Mouse (Mus musculus): ENCODE measurements at regions not wholly inside any gene's neighbourhood (a gene's known extent, or its start where the extent isn't known, plus 50 kb on each side); places are given as distances from the start of the nearest gene placed in this dataset.

DNA sequence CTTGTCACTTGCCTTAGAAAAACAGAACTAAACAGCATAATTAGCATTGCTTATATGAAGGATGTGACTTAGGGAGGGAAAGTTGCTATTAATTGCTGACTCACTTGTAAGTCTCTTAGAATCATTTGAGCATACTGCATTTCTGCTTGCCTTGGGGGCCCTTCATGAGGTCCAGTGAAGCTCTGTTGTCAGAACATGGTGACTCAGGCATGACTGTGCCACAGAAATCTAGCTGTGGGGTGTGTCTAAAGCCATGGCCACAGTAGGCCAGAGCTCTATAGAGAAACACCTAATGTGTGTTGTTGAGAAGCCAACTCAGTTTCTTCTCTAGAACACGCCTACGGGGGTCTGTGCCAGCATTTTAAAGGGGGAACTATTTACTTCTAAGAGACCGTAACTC, 153.2 kb upstream of the Pard3b start:
- Histone ChIP-seq H3K4me1 (replicated peaks) (no peaks in the 10 kb centered on the region), H3K4me2 (no peak overlapping the region), H3K9me3 (no peaks in the 10 kb centered on the region), H3K27me3 (no peaks in the 10 kb centered on the region), H3K27ac (replicated peaks) (no peak overlapping the region), H3K4me3 (no peak overlapping the region), H3K36me3 (no peaks in the 10 kb centered on the region), H3K9ac (no peak overlapping the region)
- no peak for ATAC-seq (ENCODE audit: low FRiP score, low read depth)
- WGBS, result 94% methylated on average over 3 of the region's 3 CpGs

DNA sequence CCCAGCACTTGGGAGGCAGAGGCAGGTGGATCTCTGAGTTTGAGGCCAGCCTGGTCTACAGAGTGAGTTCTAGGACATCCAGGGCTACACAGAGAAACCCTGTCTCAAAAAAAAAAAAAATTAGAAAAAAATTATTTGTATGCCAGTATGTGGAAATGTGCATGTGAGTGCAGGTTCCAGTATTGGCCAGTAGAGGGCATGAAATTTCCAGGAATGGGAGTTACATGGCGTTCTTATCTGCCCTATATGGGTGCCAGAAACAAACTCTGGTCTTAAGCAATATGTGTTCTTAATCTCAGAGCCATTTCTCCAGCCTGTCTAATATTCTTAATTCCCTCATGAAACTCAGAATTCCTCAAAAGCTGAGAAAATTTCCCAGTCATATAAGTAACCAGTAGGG, 113.7 kb upstream of the Pard3b start:
- H3K27me3 ChIP-seq, result no peaks in the 10 kb centered on the region
- no peak overlapping the region for H3K4me3 ChIP-seq
- WGBS, result 91% methylated on average over 1 of the region's 1 CpGs
- ATAC-seq (ENCODE audit: low FRiP score, low read depth), result no peak
- no peaks in the 10 kb centered on the region for H3K36me3 ChIP-seq
- no peak overlapping the region for H3K9ac ChIP-seq
- no peak overlapping the region for H3K27ac ChIP-seq (replicated peaks)
- H3K4me1 ChIP-seq (replicated peaks), result no peaks in the 10 kb centered on the region
- no peak overlapping the region for H3K4me2 ChIP-seq
- H3K9me3 ChIP-seq, result no peaks in the 10 kb centered on the region

DNA sequence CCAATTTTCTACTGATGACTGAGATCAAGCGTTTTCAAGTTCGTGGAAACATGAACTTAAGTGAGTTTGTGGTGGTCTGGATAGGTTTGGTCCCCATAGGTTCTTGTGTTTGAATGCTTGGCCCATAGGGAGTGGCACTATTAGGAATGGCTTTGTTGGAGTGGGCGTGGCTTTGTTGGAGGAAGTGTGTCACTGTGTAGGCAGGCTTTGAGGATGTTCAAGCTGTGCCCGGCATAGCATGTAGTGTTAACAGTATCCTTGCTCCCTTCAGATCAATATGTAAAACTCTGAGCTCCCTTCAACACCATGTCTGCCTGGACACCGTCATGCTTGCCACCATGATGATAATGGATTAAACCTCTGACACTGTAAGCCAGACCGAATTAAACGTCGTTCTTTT, 112.7 kb upstream of the Pard3b start:
- Histone ChIP-seq H3K36me3 (no peaks in the 10 kb centered on the region), H3K27me3 (no peaks in the 10 kb centered on the region), H3K9me3 (no peaks in the 10 kb centered on the region), H3K27ac (replicated peaks) (no peak overlapping the region), H3K4me3 (no peak overlapping the region), H3K4me2 (no peak overlapping the region), H3K9ac (no peak overlapping the region), H3K4me1 (replicated peaks) (no peaks in the 10 kb centered on the region)
- no peak for ATAC-seq (ENCODE audit: low FRiP score, low read depth)
- 87% methylated on average over 8 of the region's 8 CpGs for WGBS

DNA sequence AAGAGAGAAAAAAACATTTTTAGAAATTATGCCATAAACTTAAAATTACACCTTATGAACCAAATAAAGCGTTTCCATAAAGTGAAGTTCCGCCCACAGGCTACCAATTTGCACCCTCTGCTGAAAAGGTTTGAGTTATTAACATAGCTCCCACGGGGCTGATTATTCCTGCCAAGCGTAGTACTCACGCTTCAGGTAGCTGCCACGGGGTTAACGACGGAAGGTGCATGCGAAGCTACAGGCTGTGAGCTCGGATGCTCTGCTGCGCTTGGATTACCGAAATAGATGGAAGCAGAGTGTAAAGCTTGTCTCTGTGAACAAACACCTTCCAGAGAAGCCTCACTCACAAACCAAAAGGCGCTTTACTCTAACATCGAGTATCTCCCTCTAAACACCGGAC, 109.9 kb upstream of the Pard3b start:
- no peak overlapping the region for H3K27ac ChIP-seq (replicated peaks)
- no peaks in the 10 kb centered on the region for H3K36me3 ChIP-seq
- no peaks in the 10 kb centered on the region for H3K27me3 ChIP-seq
- no peak overlapping the region for H3K4me3 ChIP-seq
- no peaks in the 10 kb centered on the region for H3K9me3 ChIP-seq
- no peak overlapping the region for H3K9ac ChIP-seq
- 69% methylated on average over 15 of the region's 15 CpGs for WGBS
- H3K4me2 ChIP-seq, result no peak overlapping the region
- H3K4me1 ChIP-seq (replicated peaks), result peaks cover 10% of the 10 kb centered on the region
- no peak for ATAC-seq (ENCODE audit: low FRiP score, low read depth)

DNA sequence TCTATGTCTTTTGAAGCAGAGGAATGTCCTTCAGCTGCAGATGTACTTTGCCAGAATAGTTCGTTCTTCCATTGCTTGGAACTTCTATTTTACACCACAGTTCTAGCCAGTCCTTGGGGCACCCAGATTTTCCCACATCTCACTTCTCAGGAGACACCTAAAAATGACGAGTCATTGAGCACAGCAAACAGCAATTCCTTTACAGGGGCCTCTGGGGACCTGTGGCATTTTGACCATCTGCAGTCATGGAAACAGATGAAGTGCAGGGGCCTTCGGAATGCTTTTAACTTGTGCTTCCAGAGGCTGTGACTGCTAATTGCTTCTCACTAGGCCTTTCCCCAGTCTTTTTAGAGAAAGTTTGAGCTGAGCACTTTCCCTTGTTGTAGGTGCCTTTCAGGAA, 108.5 kb upstream of the Pard3b start:
- Histone ChIP-seq H3K9me3 (no peaks in the 10 kb centered on the region), H3K27me3 (no peaks in the 10 kb centered on the region), H3K27ac (replicated peaks) (0 out of 2 replicates have a peak overlapping the region, but pooled peaks have one; percentile 21), H3K36me3 (no peaks in the 10 kb centered on the region), H3K4me1 (replicated peaks) (peaks cover 10% of the 10 kb centered on the region), H3K9ac (no peak overlapping the region), H3K4me2 (no peak overlapping the region), H3K4me3 (no peak overlapping the region)
- ATAC-seq (ENCODE audit: low FRiP score, low read depth), result no peak
- WGBS, result 10% methylated on average over 3 of the region's 3 CpGs

DNA sequence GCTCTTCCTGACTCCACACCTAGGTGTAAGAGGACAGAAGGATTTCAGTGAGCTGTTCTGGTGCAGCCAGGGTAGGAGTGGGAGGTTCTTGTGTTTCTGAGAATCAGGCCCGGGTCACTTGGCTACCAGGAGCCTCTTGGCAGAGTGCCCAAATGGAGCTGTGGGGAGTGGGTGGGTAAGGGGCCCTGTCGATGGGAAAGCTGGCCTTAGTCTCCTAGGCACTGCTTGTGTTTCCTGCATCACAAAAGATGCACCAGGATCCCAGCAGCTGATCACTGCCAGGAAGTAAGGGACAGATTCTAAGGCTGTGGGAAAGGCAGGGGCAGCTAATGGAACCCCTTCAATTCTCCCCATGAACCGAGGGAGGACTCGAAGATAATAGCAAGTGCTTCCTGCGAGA, 107.1 kb upstream of the Pard3b start:
- H3K4me2 ChIP-seq, result no peak overlapping the region
- H3K27me3 ChIP-seq, result no peaks in the 10 kb centered on the region
- no peaks in the 10 kb centered on the region for H3K9me3 ChIP-seq
- no peaks in the 10 kb centered on the region for H3K36me3 ChIP-seq
- ATAC-seq (ENCODE audit: low FRiP score, low read depth), result peak; percentile 88
- 19% methylated on average over 5 of the region's 5 CpGs for WGBS
- no peak overlapping the region for H3K4me3 ChIP-seq
- H3K9ac ChIP-seq, result no peak overlapping the region
- H3K4me1 ChIP-seq (replicated peaks), result peaks cover 10% of the 10 kb centered on the region
- H3K27ac ChIP-seq (replicated peaks), result peak overlapping the region; percentile 61

DNA sequence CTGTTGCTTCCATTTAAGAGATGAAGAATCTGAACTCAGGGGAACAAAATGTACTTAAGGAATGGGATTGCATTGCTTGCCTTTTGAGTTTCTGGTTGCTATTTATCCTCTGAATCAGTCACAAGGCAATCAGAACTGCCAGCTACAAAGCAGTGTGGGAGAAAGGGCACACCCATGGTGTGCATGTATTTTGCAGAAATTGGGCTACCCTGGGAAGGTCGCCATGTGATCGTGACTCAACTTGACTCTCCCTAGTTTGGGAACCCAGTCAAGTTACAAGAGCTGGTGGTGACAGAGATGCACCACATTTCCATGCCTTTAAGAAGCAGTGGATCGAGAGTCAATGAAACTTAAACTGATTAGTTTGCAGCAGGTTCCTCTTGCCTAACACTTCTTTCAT, 98.5 kb upstream of the Pard3b start:
- no peak for ATAC-seq (ENCODE audit: low FRiP score, low read depth)

DNA sequence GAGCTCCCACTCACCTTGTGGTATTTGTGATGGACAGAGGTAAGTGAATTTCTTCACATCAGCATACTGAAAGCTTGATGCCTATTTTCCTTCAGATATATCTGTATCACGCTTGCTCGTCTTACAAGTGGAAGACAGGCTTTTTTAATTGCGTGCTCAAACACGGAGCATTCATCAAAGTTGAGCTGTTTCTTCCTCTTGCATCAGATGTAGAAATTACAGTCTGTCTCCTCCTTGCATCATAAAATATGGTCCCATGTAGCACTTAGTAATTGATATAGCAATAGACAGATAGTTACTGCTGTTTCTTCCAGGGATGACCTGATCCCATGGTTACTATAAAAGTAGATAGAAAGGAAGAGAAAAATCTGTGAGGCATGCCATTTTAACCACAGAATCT, 97.5 kb upstream of the Pard3b start:
- WGBS, result 83% methylated on average over 4 of the region's 4 CpGs
- no peak overlapping the region for H3K9ac ChIP-seq
- no peaks in the 10 kb centered on the region for H3K36me3 ChIP-seq
- no peak overlapping the region for H3K4me3 ChIP-seq
- H3K27me3 ChIP-seq, result no peaks in the 10 kb centered on the region
- no peaks in the 10 kb centered on the region for H3K4me1 ChIP-seq (replicated peaks)
- H3K4me2 ChIP-seq, result no peak overlapping the region
- H3K9me3 ChIP-seq, result no peaks in the 10 kb centered on the region
- no peak overlapping the region for H3K27ac ChIP-seq (replicated peaks)
- ATAC-seq (ENCODE audit: low FRiP score, low read depth), result no peak

More for the DNA sequence above, 98.5 kb upstream of the Pard3b start:
- Histone ChIP-seq H3K4me2 (no peak overlapping the region), H3K27ac (replicated peaks) (no peak overlapping the region), H3K4me3 (no peak overlapping the region), H3K27me3 (no peaks in the 10 kb centered on the region), H3K9me3 (no peaks in the 10 kb centered on the region), H3K9ac (no peak overlapping the region), H3K4me1 (replicated peaks) (no peaks in the 10 kb centered on the region), H3K36me3 (no peaks in the 10 kb centered on the region)
- WGBS, result 85% methylated on average over 3 of the region's 3 CpGs

DNA sequence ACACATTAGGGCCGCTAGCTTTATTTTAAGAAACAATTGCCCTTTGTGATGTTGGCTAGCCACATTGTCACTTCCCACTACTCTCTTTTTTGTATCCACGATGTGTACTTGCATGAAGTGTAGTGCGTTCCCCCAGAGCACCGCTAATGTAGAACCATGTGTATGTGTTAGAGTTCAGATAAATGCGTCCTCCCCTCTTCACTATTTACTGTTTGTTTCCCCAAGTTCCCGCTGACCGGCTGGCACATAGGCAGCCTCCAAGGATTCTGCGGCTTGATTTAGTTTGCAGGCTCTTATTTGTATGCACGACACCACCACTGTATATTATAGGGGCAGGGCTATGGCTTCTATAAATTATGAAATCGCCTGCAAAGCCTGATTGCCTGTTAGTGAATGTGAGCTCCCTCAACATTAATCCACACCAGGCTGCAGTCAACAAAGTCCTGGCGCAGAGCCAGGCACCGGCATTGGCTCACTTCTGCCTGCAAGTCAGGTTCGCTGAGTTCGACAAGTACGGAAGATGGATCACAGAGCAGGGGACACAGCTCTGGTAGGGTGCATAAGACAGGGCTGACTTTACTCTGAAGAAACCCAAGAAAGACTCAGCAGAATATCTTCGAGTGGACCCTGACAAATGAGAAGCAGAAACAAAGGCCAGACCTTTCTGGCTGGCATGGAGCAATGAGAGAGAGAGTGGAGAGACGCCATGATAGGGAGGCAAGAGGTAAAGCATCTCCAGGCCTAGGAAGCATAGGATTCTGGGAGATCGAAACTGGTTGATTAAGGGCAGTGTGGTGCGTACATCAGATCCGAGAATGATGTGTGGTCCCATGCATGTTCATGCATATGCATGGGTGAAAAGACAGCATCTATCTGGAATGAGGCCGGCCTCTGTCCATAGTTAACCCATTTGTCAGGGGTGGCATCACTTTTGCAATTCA, 85.8 kb upstream of the Pard3b start:
- ATAC-seq (ENCODE audit: low FRiP score, low read depth), result peak; percentile 79

DNA sequence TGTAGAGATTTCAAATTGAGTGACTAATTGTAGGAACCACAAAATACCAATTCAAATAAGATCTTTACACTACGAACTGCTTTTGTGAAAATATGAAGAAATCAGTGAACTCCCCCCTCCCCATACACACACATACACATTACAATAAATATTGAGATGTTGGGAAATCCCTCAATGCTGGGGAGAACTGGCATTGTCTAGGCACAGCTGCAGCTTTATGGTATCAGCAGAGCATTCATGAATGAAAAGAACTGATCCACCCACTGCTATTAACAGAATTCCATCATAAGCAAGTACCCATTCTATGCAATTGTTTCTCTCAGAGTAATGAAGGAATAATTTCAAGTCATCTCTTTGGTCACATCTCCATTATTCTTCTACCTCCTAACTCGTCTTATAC, 79.1 kb upstream of the Pard3b start:
- ATAC-seq (ENCODE audit: low FRiP score, low read depth), result no peak

More for the DNA sequence above, 85.8 kb upstream of the Pard3b start:
- Histone ChIP-seq H3K4me2 (peak overlapping the region; percentile 15; the same call in 1 of the 2 replicates), H3K9me3 (no peaks in the 10 kb centered on the region), H3K27me3 (no peaks in the 10 kb centered on the region), H3K4me3 (no peak overlapping the region), H3K27ac (replicated peaks) (peak overlapping the region; percentile 46), H3K36me3 (no peaks in the 10 kb centered on the region), H3K9ac (no peak overlapping the region), H3K4me1 (replicated peaks) (peaks cover 4% of the 10 kb centered on the region)
- 45% methylated on average over 21 of the region's 21 CpGs for WGBS

DNA sequence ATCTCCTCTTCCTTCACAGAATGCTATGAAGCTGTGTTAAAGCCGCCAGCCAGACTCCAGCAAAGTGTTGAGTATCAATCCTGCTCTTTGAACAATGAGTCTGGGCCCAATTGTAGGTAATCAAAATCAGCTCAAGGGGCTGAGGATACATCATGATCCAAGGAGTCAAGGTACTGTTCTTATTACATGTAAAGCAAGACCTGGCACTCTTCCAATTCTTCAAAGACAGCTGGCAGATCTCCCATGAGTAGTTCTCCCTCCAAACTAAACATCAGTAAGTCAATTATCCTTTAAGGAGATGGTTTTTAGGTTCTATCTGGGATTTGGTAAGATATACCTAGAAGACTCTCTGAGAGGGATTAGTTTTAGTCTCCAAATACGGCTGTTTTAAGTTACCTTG, 76.5 kb upstream of the Pard3b start:
- 88% methylated on average over 2 of the region's 2 CpGs for WGBS
- Histone ChIP-seq H3K27ac (replicated peaks) (no peak overlapping the region), H3K36me3 (no peaks in the 10 kb centered on the region), H3K9ac (no peak overlapping the region), H3K4me2 (no peak overlapping the region), H3K27me3 (no peaks in the 10 kb centered on the region), H3K4me1 (replicated peaks) (no peaks in the 10 kb centered on the region), H3K9me3 (no peaks in the 10 kb centered on the region), H3K4me3 (no peak overlapping the region)
- ATAC-seq (ENCODE audit: low FRiP score, low read depth), result no peak

More for the DNA sequence above, 79.1 kb upstream of the Pard3b start:
- Histone ChIP-seq H3K4me3 (no peak overlapping the region), H3K36me3 (no peaks in the 10 kb centered on the region), H3K27me3 (no peaks in the 10 kb centered on the region), H3K9ac (no peak overlapping the region), H3K4me1 (replicated peaks) (no peaks in the 10 kb centered on the region), H3K4me2 (no peak overlapping the region), H3K9me3 (no peaks in the 10 kb centered on the region), H3K27ac (replicated peaks) (no peak overlapping the region)
- WGBS, result 79% methylated on average over 2 of the region's 2 CpGs

DNA sequence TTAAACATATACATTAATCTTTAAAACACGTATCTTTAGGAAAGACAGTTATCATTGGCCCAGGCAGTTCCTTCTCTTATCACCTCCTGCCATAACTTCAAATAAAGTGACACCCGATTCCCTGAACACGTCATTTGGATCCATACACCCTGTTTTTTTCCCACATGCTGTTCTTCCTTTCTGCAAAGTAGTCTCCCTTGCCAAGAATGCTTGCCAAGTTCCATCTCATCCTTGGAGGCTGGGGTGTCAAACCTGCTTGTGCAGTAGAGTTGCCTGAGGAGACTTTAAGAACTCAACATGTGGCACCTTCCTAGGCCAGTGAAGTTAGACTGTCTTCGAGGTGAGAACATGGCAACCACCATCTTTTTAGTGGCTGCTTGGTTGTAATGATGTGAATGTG, 73.2 kb upstream of the Pard3b start:
- 87% methylated on average over 4 of the region's 4 CpGs for WGBS
- H3K36me3 ChIP-seq, result no peaks in the 10 kb centered on the region

DNA sequence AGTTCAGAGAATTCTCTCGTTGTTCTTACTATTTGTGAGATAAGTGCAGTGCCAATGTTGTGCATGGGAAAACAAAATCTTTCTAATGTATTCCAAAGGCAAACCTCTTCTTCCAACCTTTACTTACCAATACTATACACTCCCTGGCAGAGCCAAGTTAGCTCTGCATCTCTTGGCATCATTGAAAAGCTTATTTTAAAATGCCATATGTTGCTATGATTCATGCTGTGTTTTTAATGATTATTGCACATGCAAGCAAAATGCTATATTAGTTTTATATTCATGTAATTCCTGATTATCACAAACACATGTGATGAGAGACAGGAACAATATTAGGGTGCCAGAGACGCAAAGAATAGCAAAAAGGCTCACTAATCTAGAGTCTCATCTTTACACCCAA, 64.3 kb upstream of the Pard3b start:
- Histone ChIP-seq H3K4me2 (no peak overlapping the region), H3K4me3 (no peak overlapping the region), H3K4me1 (replicated peaks) (no peaks in the 10 kb centered on the region), H3K36me3 (no peaks in the 10 kb centered on the region), H3K27ac (replicated peaks) (no peak overlapping the region), H3K9me3 (no peaks in the 10 kb centered on the region), H3K9ac (no peak overlapping the region), H3K27me3 (no peaks in the 10 kb centered on the region)
- ATAC-seq (ENCODE audit: low FRiP score, low read depth), result no peak
- WGBS, result 71% methylated on average over 2 of the region's 2 CpGs

More for the DNA sequence above, 73.2 kb upstream of the Pard3b start:
- H3K4me2 ChIP-seq, result no peak overlapping the region
- H3K4me1 ChIP-seq (replicated peaks), result no peaks in the 10 kb centered on the region
- no peak overlapping the region for H3K27ac ChIP-seq (replicated peaks)
- ATAC-seq (ENCODE audit: low FRiP score, low read depth), result no peak
- H3K4me3 ChIP-seq, result no peak overlapping the region
- no peak overlapping the region for H3K9ac ChIP-seq
- H3K9me3 ChIP-seq, result no peaks in the 10 kb centered on the region
- no peaks in the 10 kb centered on the region for H3K27me3 ChIP-seq

Measured in hindbrain, embryonic 15.5 days (tissue).